Mouse (Mus musculus): ENCODE data around the gene Upk3bl.
A peak's percentile ranks its signal among the peaks of the same experiment; 100 is the strongest.
"Not testable (repeated sequence)": the region's sequence is repeated elsewhere in the genome, so short reads cannot be mapped to it uniquely, and the experiment has no call there.

Upk3bl gene

GRCm38 (mm10) chr5:136088821-136089575 lies 34.7 kb downstream of the Upk3bl start:
- peak in 1 of 2 experiments; percentile 31 for DNase-seq

- DNase-seq, result no peak
These were observed 37.6 kb downstream of the Upk3bl start for GRCm38 (mm10) chr5:136091927-136092326.

- no peak for DNase-seq
These were observed 40.1 kb downstream of the Upk3bl start for GRCm38 (mm10) chr5:136094249-136095010.

DNA sequence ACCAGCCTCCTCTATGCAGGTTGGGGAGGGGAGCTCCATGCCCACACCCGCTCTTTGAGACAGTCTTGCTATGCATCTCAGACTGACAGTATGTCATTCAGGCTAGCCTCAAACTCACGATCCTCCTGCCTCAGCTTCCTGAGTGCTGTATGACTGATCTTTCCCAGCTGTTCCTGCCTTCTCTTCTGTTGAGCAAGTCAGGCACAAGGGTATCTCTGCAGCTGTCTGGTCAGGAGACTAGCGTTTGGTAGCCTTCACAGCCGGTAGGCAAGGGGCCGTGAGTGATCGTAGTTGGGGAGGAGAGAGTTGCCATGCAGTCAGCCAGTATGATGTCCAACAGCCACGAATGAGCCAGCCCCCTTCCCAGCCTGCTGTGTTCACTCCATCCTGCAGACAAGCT lies 40.8 kb downstream of the Upk3bl start:
- DNase-seq, result no peak

- no peak for DNase-seq
These were observed 44.2 kb downstream of the Upk3bl start for GRCm38 (mm10) chr5:136098536-136098935.

GRCm38 (mm10) chr5:136102099-136102820 lies 48.0 kb downstream of the Upk3bl start:
- peak; percentile 72 to 81 for DNase-seq

DNA sequence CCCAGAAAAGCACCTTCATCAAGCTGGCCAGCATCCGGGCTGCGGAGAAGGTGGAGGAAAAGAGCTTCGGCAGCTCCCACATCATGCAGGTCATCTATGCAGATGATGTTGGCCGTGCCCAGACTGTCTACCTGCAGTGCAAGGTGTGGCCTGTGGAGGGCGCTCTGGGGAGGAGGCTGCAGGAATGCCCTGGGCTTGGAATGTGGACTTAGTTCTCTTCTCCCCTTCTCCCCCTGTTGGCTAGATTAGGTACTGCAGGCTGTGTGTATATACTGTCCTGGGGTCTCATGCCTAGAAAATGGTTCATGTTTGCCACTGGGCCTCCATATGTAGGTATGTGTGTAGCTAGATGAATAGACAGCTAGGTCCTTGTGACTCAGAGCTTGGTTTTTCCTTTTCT lies 50.2 kb downstream of the Upk3bl start:
- DNase-seq, result no peak

DNA sequence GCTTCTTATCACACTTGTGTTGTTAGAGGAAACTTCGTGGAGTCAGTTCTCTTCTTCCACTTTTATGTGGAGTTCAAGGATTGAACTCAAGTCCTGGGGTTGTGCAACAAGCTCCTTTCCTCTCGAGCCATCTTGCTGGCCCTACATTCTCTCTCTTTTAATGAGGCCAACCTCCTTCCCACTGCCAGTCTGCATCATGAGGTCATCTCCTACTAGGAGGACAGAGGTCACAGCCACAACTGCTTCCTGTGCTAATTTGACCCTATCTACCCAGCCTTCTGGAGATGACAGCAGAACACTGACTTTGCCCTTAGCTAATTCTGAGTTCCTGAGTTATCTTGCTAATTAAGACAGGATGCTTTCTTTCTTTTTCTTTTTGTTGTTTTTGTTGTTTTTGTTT lies 54.2 kb downstream of the Upk3bl start:
- no peak for DNase-seq

- DNase-seq, result no peak
These were observed 54.8 kb downstream of the Upk3bl start for GRCm38 (mm10) chr5:136109042-136109441.

DNA sequence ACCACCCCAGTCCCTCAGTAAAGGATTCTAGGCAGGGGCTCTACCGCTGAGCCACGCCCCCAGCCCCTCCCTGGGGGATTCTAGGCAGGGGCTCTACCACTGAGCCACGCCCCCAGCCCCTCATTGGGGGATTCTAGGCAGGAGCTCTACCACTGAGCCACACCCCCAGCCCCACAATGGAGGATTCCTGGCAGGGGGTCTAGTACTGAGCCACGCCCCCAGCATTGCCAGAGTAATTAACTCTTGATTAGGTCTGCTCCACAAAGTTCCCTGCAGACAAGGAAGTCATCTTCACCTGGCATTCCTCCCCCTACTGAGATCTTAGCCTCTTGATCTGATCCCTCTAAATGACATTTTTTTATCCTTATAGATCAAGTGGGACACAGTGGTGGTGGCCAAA lies 59.3 kb downstream of the Upk3bl start:
- DNase-seq, result not testable (repeated sequence)
